Mouse (Mus musculus) layer of hippocampus, adult 9-10 months (tissue): ENCODE measurements at regions not wholly inside any gene's neighbourhood (a gene's known extent, or its start where the extent isn't known, plus 50 kb on each side); places are given as distances from the start of the nearest gene placed in this dataset.
A peak's percentile ranks its signal among the peaks of the same experiment; 100 is the strongest.

Experiments
- DNase-seq: peaks from one replicate; pipeline ENCODE4 v3.0.0; 2022; ENCODE audit warnings: low spot score

DNA sequence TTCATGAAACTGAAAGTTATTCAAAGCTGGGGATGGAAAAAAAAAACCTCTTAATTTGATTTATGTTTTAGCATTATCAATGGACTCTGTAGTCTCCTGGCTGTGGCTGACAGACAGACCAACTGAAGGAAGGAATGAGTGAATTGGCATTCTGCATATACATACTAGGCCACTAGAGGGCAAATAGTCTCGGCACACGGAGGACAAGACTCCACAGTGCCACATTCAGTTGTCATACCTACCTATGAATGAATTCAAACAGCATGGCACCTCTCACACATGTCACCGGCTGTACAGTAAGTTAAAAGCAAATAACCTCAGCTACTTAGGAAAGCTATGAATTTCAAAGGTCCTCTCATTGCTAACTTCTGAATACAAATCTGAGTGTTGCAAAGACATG, 200.5 kb downstream of the Rab11fip2 start:
- peak; percentile 17 for DNase-seq

DNA sequence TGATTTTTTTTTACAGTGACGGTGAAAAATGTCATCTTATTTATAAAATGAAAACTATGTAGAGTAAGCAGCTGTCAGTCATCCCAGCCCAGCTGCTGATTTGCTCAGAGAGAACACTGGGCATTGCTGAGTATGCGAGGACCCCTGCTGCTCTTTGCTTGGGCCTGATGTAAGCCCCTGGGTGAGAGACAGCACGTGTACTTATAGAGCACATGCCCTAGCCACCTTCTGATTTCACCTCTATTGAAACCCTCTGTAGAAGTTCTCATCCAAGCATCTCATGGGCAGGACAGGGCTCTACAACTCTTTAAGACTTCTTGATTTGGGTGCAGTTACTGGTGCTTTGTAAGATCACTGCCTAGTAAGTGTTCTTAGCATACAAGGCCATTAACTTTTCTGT, 182.2 kb downstream of the Rab11fip2 start:
- DNase-seq, result no peak

DNA sequence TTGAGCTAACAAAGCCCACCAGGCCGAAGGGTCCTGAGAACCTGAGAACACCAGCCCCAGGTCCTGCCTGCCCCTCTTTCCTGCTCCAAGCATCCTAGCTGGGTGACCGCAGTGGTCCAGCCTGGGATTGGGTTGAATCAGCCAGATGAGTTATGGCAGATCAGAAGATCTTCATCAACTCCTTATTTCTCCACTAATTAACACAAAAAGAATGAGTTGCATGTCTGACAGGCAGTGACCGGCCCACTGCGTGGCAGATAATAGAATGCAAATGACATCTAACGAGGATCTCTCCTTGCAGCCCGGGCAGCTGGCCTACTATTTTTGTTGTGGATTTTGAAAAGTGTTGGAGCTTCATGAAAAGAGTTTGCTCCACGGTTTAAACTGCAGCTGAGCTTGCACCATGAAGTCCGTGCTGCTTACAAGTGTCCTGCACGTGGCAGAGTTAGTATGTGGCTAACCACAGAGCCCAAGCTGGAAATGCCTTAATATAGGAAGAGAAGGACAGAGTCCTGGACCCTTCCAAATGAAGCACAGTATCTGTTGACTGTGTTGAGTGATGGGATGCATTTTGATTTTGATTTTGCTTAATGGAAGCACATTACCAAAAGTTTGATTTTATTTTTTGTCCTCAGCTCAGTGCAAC, 158.9 kb downstream of the Rab11fip2 start:
- DNase-seq, result no peak

DNA sequence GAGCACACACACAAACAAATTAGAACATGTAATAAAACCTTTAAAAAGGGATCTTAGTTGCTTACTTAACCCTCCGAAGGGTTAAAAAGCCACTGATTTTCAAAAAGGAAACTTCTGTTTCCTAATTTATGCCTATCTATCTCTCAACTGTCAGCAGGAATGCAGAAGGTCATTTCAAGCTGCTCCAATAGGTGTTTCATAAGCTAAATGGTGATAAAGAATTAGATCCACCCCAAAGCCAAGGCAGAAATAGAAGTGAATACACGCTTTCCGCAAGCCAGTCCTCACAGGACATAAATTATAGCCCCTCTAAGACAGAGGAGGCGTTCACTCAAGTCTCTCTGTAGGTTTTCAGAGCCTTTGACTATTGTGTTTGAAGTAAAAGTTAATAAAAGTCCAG, 112.2 kb downstream of the Rab11fip2 start:
- no peak for DNase-seq

DNA sequence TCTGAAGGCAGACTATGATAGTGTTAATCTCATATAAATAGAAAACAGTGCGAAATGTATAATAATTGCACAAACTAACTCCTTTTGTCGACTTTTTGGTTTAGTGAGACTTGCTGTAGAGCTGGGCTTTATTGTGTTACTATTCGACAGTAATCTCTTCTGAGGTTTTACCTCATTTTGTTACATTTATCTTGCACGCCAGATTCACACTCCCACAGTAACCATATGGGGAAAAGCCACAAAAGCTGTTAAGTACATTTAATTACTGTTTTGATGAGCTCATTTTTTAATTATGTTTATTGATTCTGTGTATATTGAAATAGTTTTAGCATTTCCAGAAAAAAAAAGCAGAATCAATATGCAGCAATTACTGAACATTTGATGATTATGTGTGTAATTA, 106.3 kb downstream of the Rab11fip2 start:
- DNase-seq, result peak; percentile 46

DNA sequence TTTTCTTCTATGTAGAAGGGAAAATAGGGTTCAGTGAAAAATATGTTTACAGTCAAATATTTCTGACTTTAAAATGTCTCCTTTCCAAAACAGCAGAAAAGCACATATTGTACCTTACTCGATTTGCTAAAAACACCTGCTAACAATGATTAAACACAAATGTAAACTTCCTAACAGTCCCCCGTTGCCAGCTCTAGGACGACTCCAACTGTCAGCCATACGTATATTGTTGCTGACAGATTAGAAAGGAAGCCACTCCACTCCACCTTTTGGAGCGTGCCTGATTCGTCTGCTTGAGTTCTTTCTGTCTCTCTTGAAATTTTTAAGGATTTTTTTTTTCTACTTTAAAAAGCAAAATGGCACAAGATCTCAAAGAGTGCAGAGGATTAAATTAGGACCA, 105.8 kb downstream of the Rab11fip2 start:
- DNase-seq, result no peak

DNA sequence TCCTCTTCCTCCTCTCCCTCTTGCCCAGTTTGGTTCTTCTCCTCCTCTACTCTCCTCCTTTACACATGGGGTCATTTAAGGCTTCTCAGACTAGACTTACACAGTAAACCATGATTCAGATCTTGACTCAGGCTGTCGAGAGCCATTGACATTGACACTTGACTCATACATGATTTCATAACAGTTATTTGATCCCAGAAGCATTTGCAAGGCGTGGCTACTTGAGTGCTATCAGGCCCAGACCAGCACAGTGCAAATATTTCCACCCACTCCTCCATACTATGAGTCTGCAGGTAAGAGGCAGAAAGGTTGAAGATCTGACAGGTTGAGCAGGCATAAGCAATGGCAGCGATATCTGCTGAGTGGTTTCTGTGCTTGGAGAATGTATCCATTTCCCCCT, 99.2 kb downstream of the Rab11fip2 start:
- DNase-seq, result no peak

DNA sequence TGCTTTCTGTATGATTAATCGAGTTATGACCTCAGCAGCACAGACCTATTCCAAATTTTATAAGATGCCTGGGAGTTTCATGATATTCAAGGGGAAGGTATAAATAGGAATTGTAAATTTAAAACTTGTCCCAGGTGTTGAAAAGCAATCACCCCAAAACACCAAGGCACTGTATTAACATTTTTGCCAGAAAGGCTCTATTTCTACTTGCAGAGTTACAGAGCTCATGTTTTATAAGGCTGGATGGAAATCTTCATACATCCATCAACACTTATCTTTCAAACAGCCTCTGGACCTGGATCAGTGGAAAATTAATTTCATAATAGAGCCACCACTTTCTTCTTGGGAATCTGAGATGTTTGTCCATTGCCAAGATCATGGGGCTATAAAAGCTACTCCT, 96.6 kb downstream of the Rab11fip2 start:
- no peak for DNase-seq

DNA sequence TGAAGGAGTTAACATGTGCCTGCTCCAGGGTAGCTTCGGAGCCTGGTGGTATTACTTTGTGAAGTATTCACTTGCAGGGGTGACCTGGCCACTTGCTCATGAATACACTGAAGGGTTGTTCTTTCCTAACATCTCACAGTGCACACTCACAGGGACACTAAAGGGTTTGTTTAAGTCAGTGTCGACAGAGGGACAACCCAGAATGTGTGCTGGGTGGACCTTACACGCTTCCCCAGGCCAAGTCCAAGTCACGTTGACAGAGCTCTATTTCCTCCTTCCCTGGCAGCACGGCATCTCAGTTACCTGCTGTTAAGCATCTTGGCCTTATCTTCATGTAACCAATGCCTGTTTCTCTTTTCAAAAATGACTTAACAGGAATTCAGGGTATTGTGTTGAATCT, 92.8 kb downstream of the Rab11fip2 start:
- no peak for DNase-seq

DNA sequence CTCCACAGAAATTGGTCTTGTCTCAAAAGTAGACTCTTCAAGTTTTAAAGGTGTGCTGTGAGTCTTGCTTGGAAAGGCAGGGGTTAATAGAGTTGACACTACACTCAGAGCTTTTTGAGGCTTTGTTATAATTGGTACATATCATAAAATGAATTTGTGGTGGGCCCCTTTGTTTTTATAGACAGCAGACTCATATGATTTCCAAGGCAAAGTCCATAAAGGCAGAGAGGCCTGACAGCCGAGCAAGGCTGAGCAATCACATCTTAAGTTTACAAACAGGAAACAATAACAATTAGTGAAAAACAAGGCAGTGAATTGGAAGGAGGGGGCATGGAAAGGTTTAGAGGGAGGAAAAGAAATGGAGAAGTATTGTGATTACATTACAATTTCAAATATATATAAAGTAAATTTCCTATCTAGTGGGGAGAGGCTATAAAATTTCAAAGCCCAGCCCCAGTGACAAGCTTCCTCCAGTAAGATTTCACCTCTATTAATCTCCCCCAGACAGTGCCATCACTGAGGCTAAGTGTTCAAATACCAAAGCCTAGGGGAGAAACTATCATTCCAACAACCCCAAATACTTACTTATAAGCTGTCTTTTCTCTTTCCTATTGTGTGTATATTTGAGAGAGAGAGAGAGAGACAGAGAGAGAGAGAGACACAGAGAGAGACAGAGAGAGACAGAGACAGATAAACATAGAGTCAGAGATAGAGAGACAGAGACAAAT, 91.3 kb downstream of the Rab11fip2 start:
- no peak for DNase-seq
